Mouse (Mus musculus) C2C12 (cell line): Measurements from ENCODE around the gene Glb1l.

Experiments used
- CTCF ChIP-seq: IDR thresholded peaks from one replicate; pipeline ENCODE4 v1.5.1; 2011; ENCODE audit not compliant: control insufficient read depth, insufficient read depth, insufficient read length
- MAX ChIP-seq: IDR thresholded peaks from one replicate; pipeline ENCODE4 v1.6.1; 2011; ENCODE audit warnings: mild to moderate bottlenecking, control low read depth
- USF1 ChIP-seq: IDR thresholded peaks from one replicate; pipeline ENCODE4 v1.6.1; 2011; ENCODE audit warnings: low read depth, mild to moderate bottlenecking, control low read depth, moderate library complexity

GRCm38 (mm10) chr1:75212542-75212941 is 1.9 kb upstream of the Glb1l start:
- no peak for TF ChIP-seq CTCF
- TF ChIP-seq USF1: no peak
- no peak for TF ChIP-seq MAX
